Mouse (Mus musculus) splenic B cell, adult 2 months (primary cell): Measurements from ENCODE around the gene Gm27029.
"Not testable (repeated sequence)": the region's sequence is repeated elsewhere in the genome, so short reads cannot be mapped to it uniquely, and the experiment has no call there.

Source experiments
- DNase-seq: peaks from one replicate; pipeline ENCODE4 v3.0.0-alpha.2; 2011; ENCODE audit warnings: low read depth, low spot score
- H3K27me3 ChIP-seq: 2 replicates; pipeline ENCODE4 v1.6.1; 2012; ENCODE audit warnings: mild to moderate bottlenecking, low read length, moderate library complexity, mixed read lengths; ENCODE audit not compliant: control insufficient read depth, poor library complexity, insufficient read depth, severe bottlenecking
- H3K36me3 ChIP-seq: 2 replicates; pipeline ENCODE4 v1.6.1; 2012; ENCODE audit warnings: mild to moderate bottlenecking, low read length, moderate library complexity, mixed read lengths; ENCODE audit not compliant: control insufficient read depth, poor library complexity, insufficient read depth, severe bottlenecking

Gm27029 gene

DNA sequence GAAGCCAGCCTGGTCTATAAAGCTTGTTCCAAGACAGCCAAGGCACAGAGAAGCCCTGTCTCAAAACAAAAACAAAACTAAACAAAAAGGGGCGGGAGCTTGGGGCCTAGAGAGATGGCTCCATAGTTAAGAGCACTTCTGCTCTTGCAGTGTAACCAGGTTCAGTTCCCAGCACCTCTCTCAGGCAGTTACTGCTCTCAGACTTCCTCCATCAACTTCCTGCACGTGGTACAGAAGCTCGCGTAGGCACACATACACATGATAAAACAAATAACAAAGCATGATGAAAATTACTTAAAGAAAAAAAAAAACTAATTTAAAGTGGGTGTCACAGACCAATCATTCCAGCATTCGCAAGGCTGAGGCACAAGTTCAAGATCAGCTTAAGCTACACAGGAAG is 4.4 kb downstream of the Gm27029 start:
- Histone ChIP-seq H3K36me3 (no peaks in the 10 kb centered on the region), H3K27me3 (no peaks in the 10 kb centered on the region)
- no peak for DNase-seq

DNA sequence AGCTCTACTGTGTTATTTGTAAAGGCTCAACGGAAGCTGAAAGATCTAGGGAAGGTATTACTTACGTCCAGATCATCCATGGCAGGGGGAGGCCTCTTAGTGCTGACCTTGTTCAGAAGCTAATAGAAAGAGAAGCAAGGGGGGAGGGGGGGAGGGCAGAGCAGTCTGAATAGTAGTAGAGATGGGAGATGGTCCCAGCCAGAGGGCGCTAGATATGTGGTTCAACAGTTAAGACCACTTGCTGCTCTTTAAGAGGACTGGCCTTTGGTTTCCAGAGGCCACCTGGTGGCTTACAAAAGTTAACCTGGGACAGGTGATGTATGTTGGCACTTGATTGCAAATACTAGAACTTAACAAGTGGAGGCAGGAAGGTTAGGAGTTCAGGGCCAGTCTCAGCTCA is 5.0 kb downstream of the Gm27029 start:
- Histone ChIP-seq H3K36me3 (no peaks in the 10 kb centered on the region), H3K27me3 (no peaks in the 10 kb centered on the region)
- DNase-seq: peak; percentile 28

DNA sequence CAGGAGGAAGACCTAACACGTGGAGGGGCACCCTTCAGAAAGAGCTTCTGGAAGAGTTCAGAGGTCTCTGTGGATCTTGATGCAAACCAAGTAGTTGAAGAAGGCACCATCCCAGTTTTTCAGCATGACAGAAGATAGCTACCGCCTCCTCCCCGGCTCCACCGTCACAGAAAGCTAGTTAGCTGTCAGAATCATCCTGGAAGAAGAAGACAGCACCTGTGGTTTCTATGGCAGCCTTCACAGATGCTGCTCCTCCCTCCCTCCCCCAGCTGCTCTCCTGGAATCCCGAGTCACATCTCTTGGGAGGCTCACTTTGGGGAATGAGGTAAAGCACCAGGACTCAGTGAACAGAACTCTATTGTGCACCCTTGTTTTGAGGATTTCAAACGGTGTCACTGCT is 5.6 kb downstream of the Gm27029 start:
- no peaks in the 10 kb centered on the region for H3K27me3 ChIP-seq

DNA sequence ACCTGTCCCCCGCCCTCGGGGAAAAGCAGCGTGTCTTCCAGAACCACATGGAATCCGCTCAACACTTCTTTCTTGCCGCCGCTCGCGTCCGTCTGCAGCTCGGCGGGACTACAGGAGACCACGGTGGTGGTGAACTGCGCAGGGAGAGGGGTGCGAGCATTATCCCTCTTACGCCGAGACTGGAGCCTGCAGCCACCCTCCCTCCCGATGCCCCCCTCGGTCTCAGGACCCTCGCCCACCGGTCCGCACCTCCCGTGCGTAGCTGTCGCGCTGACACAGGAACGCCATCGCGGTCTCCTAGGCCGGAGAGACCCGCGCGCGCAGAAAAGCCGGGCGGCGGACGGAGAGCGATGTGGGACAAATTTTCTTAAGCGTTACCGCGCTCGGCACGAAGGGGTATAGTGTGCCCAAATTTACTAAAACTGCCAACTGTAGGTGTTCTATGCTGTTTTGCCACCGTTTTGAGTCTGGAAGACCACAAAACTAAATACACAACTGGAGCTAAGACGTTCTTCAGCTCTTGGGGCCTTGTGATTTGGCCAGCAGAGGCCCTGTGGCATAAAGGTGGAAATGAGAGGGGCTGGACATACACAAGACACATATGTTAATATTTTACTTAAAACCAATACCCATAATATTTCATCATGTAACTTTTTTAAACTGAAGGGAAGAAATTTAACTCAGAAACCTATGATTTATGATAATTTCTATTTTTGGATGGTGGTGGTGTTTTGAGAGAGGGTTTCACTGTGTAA is 7.3 kb downstream of the Gm27029 start, which contains the start of gene Aarsd1:
Aarsd1 (minus strand) TSS at position 515 of the 755 bp plus-strand sequence.
- DNase-seq: peak; percentile 87
- Histone ChIP-seq H3K36me3 (no peaks in the 10 kb centered on the region), H3K27me3 (no peaks in the 10 kb centered on the region)

More for the DNA sequence above, 5.6 kb downstream of the Gm27029 start:
- H3K36me3 ChIP-seq: no peaks in the 10 kb centered on the region
- no peak for DNase-seq

DNA sequence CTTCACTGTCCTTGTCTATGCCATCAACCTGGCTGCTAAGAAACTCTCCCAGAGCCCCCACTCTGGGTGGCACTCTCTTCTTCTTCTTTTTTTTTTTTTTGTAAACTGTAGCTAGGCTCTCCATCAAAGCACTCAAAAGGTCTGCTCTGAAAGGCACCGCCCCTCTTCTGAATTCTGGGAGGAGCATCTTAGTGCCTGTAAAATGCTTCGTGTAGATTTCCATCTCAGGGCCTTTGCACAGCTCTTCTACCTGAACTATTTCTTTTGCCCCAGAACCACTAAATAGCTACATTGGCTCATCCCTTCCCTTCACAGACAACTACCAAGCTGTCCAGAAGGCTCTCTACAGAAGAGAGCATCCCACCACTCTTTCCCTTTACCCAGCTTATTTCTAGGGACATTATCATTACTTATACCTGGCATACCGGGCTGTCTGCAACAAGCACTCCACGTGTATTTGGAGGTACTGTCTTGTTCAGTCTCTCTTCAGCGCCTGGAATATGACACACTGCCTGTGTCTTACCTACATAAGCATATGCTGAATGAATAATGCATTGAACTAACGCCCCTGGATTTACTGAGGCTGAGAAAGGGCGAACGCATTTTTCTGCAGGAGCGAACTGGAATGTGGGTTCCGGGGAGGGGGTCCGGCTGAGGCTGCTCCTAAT is 8.0 kb downstream of the Gm27029 start:
- no peaks in the 10 kb centered on the region for H3K36me3 ChIP-seq
- peak; percentile 26 for DNase-seq
- no peaks in the 10 kb centered on the region for H3K27me3 ChIP-seq

DNA sequence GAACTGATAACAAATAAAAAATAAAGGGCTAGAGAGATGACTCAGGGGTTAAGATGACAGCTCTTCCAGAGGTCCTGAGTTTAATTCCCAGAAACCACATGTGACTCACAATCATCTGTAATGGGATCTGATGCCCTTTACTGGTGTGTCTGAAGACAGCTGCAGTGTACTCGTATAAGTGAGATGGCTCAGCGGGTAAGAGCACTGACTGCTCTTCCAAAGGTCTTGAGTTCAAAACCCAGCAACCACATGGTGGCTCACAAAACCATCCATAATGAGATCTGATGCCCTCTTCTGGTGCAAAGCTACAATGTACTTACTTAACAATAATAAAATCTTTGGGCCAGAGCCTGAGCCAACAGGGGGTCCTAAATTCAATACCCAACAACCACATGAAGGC is 9.3 kb downstream of the Gm27029 start:
- peak; percentile 32 for DNase-seq
- no peaks in the 10 kb centered on the region for H3K27me3 ChIP-seq
- H3K36me3 ChIP-seq: no peaks in the 10 kb centered on the region; the same call in 1 of the 2 replicates

DNA sequence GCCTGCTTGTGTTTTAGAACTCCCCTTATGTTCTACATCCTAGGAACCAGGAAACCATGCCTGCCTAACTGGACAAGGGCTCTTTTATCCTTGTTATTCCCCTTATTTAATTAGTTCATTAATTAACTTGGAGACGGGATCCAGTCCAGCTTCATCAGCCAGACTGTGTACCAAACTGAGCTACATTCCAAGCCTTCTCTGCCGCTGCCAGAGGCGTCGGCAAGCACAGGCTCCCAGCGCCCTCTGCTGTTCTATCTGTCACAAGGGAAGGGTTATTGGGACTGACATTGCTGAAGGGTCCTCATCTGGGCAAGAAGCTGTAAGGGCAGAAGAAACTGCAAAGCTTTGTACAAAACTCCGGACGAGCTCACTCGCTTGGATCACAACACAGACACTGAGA is 29.5 kb downstream of the Gm27029 start:
- peak; percentile 58 for DNase-seq
- Histone ChIP-seq H3K36me3 (no peaks in the 10 kb centered on the region), H3K27me3 (no peaks in the 10 kb centered on the region)

DNA sequence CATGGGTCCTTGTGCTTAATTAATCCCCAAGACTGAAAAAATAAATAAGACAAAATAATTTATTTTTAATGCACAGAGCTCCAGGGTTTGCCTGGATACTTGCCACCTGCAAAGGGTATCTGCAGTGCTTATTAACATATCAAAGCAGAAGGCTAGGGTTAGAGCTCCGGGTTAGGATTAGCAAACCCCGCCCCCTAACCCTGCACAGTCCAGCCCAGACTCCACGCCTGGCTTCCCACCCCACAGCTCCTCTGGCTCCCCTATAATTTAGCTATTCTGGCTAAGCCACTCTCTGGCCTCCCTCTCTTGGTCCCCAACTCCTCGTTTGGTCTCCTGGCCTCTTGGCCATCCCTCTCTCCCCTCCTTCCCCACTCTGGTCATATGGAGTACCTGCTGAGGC is 42.8 kb downstream of the Gm27029 start:
- H3K27me3 ChIP-seq: no peaks in the 10 kb centered on the region
- no peak for DNase-seq
- no peaks in the 10 kb centered on the region for H3K36me3 ChIP-seq

DNA sequence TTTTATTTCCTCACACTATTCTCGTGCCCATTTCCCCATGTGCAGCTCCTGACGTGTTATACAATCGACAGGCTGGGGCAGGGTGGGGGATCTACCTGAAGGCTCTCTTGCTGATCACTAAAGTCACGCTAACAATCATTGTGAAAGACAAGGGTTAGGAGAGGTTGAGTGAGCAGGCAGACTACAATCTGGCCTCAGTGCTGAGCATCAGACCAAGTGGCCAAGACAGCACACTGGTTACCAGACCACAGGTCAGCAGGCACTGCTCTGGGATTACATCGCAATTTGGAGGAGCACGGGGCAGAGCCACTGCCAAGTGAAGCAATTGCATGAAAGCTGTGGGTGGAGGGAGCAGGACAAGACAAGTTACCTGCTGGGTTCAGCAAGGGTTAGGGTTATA is 45.7 kb downstream of the Gm27029 start:
- no peak for DNase-seq
- H3K36me3 ChIP-seq: no peaks in the 10 kb centered on the region
- H3K27me3 ChIP-seq: no peaks in the 10 kb centered on the region

DNA sequence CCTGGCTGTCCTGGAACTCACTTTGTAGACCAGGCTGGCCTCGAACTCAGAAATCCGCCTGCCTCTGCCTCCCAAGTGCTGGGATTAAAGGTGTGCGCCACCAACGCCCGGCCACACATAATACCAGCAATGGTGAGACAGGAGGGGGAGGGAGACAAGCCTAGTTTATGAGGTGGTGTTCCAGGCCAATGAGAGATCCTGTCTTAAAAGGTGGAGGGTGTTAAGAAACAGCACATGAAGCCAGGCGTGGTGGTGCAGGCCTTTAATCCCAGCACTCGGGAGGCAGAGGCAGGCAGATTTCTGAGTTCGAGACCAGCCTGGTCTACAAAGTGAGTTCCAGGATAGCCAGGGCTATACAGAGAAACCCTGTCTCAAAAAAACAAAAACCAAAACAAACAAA is 46.4 kb downstream of the Gm27029 start:
- H3K36me3 ChIP-seq, DNase-seq: not testable (repeated sequence)

DNA sequence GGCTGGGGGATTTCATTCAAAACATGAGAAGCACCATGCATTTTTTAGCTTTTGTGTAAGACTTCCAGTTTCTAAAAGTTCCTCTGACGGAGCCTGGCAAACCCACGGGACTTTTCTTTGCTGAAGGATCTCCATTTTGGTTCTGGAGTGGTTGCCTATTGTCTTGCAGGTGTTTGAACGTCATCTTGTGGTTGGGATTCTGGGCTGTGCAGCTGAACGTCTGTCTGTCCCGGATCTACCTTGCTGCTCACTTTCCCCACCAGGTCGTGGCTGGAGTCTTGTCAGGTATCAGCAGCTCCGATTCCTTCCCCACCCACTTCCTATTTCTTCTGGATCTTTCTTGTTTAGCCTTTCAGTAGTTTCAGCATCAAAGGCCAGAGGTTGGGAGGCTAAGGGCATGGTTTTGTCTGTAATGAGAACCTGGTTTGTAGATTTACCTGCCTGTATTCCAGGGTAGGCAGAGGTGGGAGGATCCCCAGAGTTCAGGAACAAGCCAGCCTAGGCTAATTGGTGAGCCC is 50.1 kb downstream of the Gm27029 start:
- Histone ChIP-seq H3K36me3 (no peaks in the 10 kb centered on the region), H3K27me3 (no peaks in the 10 kb centered on the region)
- DNase-seq: no peak

More for the DNA sequence above, 46.4 kb downstream of the Gm27029 start:
- not testable (repeated sequence) for H3K27me3 ChIP-seq

DNA sequence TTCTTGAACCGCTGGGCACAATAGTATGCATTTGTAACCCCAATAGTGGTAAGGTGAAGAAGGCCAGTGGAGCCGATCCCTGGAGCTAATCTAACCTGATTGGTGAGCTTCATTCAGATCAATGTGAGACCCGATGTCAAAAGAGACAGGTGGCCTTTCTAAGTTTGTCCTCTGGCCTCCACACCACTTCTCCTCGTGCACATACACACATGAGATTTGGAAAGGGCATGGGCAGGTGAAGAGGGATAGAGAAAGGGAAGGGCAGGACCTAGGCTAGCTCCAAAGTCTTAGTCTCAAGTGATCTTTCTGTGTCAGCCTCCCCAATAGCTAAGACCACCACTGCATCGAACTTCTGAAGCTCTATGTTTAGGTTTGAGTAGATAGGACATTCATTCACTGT is 54.5 kb downstream of the Gm27029 start:
- no peak for DNase-seq
- Histone ChIP-seq H3K27me3 (no peaks in the 10 kb centered on the region), H3K36me3 (no peaks in the 10 kb centered on the region)

DNA sequence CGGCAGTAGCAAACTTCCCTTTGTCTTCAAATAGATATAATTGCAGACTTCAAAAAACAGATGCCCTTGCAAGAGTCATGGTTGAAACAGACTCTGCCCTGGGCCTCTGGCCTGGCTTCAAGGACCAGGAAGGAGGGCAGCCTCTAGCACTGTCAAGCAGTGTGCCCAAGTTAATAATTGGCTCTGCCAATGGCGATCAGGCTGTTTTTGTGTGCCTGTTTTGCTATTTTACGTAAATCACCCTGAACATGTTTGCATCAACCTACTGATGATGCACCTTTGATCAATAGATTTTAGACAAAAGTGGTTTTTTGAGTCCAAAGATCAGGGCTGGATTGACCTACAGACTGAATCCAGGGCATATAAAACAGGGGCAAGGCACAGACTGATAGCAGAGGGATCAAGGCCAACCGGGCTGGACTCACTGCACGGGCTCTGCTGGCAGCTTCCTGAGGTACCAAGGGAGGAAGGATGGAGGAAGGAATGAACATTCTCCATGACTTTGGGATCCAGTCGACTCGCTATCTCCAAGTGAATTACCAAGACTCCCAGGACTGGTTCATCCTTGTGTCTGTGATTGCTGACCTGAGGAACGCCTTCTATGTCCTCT is 57.2 kb downstream of the Gm27029 start, which contains the start of gene G6pc:
G6pc (plus strand) TSS at position 236 of the 610 bp plus-strand sequence.
- no peaks in the 10 kb centered on the region for H3K36me3 ChIP-seq

DNA sequence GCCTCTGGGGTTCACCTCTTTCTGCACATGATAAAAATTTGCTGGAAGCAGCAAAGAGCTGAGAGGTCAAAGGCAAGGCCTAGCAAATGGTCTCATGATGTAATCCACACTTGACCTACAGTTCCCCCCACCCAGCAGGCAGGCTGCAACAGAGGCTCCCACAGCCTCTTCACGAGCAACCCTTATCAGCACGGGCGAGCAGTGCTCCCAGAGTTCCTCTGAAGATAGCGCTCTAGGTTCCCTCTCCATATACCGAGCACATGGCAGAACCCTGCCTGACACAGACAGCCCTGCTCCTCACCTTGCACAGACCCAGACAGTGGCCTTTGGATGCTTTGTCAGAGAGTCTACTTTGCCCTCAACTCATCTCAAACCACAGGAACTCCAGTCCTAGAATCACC is 60.1 kb downstream of the Gm27029 start:
- H3K27me3 ChIP-seq: no peaks in the 10 kb centered on the region

More for the DNA sequence above, 57.2 kb downstream of the Gm27029 start, which contains the start of gene G6pc:
- H3K27me3 ChIP-seq: no peaks in the 10 kb centered on the region
- DNase-seq: no peak

DNA sequence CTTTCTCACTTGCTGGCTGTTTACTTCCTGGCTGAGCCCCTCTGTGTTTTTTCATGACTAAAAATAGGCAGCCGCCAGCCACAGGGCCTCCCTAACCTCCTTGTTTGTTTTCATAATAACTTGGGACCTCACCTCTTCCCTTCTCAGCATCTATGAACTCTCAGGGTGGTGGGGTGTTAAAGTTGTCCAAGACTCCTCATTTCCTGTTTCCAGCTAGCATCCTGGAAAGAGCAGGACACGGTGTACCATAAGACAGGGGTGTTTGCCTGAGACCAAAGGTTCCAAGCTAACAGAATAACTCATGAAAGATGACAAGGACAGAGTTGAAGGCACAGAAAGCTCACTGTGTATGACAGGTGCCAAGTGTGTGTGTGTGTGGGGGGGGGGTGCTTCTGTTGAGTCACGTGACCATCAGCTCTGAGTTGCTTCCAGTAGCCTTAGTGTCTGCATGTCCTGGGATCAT is 63.9 kb downstream of the Gm27029 start:
- Histone ChIP-seq H3K27me3 (no peaks in the 10 kb centered on the region), H3K36me3 (no peaks in the 10 kb centered on the region)
- DNase-seq: no peak

More for the DNA sequence above, 60.1 kb downstream of the Gm27029 start:
- DNase-seq: no peak
- no peaks in the 10 kb centered on the region for H3K36me3 ChIP-seq
